In the genomic region with DNA sequence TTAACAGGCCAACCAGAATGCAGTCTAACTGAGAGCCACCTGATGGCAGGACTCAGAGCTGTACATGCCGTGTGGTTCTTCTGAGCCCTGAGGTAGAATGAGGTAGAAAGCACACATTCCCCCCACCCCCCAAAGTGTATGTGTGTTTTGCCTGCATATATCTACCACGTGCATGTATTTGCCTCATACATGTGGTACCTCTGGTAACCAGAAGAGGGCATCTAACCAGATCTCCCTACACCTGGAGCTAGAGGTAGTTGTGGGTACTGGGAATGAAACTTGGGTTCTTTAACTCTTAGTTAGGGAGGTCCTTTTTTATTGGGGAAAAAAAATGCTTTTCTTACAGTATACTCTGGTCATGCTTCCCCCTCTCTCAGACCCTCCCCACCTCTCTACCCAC, we compare ENCODE assay signal across 13 mouse cellular contexts. TPM values are rescaled to one million over a fixed set of nuclear protein-coding genes. Genes with fewer than 3 reads are reported as not detected.
DNase-seq lines count a peak whose midpoint lies in the region; ATAC-seq and TF ChIP-seq lines count a peak whose summit lies in the region.
"Had no signal": no experiment of that assay in that cellular context is flagged by ENCODE, and none has a peak within 500 bp of the region (broad histone marks: within the 10 kb centered on the region; RNA-seq: fewer than 3 reads in every experiment).

No protein-coding gene starts in this region.

- peaks cover 13% of the 10 kb centered on the region; the same call in 1 of the 2 replicates for H3K36me3 ChIP-seq in lung, postnatal 0 days (ENCODE audit: insufficient read depth, low read length)

- peaks cover 4% of the 10 kb centered on the region; the same call in 1 of the 2 replicates for H3K4me1 ChIP-seq in lung, postnatal 0 days (ENCODE audit: insufficient read depth, low read depth, low read length)

- no peaks in the 10 kb centered on the region for H3K27me3 ChIP-seq in lung, postnatal 0 days (replicated peaks; ENCODE audit: insufficient read depth, low read length)
- H3K27me3 ChIP-seq: embryonic facial prominence, embryonic 13.5 days; heart, embryonic 13.5 days; liver, embryonic 13.5 days; neural tube, embryonic 12.5 days; Patski had no signal

- H3K4me2 ChIP-seq in lung, postnatal 0 days (replicated peaks; ENCODE audit: low read depth, low read length), result no peak overlapping the region
- H3K4me2 ChIP-seq: embryonic facial prominence, embryonic 13.5 days; heart, embryonic 13.5 days; liver, embryonic 13.5 days; neural tube, embryonic 12.5 days had no signal

- no peak for ATAC-seq in lung, postnatal 0 days
- ATAC-seq: Patski had no signal

- H3K4me3 ChIP-seq in lung, postnatal 0 days (ENCODE audit: low read depth, low read length), result no peak overlapping the region
- H3K4me3 ChIP-seq: embryonic facial prominence, embryonic 13.5 days; heart, embryonic 13.5 days; liver, embryonic 13.5 days; neural tube, embryonic 12.5 days had no signal

- 44% methylated on average over 2 of the region's 2 CpGs for WGBS in lung, postnatal 0 days

- TF ChIP-seq CTCF in lung, postnatal 0 days (IDR thresholded peaks at IDR 0.05), result peak; percentile 67

- H3K27ac ChIP-seq in lung, postnatal 0 days (ENCODE audit: low read length), result no peak overlapping the region
- H3K27ac ChIP-seq: embryonic facial prominence, embryonic 13.5 days; heart, embryonic 13.5 days; liver, embryonic 13.5 days; neural tube, embryonic 12.5 days had no signal

- H3K9ac ChIP-seq in lung, postnatal 0 days (replicated peaks; ENCODE audit: low read depth), result no peak overlapping the region
- H3K9ac ChIP-seq: embryonic facial prominence, embryonic 13.5 days; heart, embryonic 13.5 days; liver, embryonic 13.5 days; neural tube, embryonic 12.5 days had no signal

- no peak for TF ChIP-seq EP300 in lung, postnatal 0 days (IDR thresholded peaks at IDR 0.05)

- DNase-seq in embryo, embryonic 9.5 days (ENCODE audit: extremely low spot score), result peak; percentile 10
- no peak for DNase-seq in embryo, embryonic 11 days
- peak; percentile 32 for DNase-seq in lung, postnatal 0 days (ENCODE audit: low spot score)
- no peak for DNase-seq in lung, postnatal 10 days
- peak; percentile 41 for DNase-seq in brain, adult 2 months (ENCODE audit: low read depth, low spot score)
- peak; percentile 32 for DNase-seq in retina, postnatal 1 day
- DNase-seq in ovary, postnatal 36 days (ENCODE audit: low spot score), result no peak
- no peak for DNase-seq in urinary bladder, postnatal 10 days (ENCODE audit: low spot score)
- DNase-seq: liver, embryonic 13.5 days had no signal

- no peaks in the 10 kb centered on the region for H3K9me3 ChIP-seq in lung, postnatal 0 days (ENCODE audit: low read length)
- H3K9me3 ChIP-seq: embryonic facial prominence, embryonic 13.5 days; heart, embryonic 13.5 days; liver, embryonic 13.5 days; neural tube, embryonic 12.5 days had no signal

RNA-seq across cellular contexts. Expression of gene Tm2d3, which starts 5.5 kb away (rescaled TPM):
- polyA plus RNA-seq in lung, postnatal 0 days (2015; fragmentation: Nextera tagmentation; extraction: Ambion mirVana), result 65.4 and 69.8 TPM in 2 replicates

RNA-seq across cellular contexts. Expression of gene Tarsl2, which starts 51.8 kb away (rescaled TPM):
- 3.3 and 3.7 TPM in 2 replicates for polyA plus RNA-seq in lung, postnatal 0 days (2015; fragmentation: Nextera tagmentation; extraction: Ambion mirVana)

Comparison
In these comparisons a context has a peak if more than half of its experiments do, and no peak if none do; other contexts are left out.
1. DNase-seq: peak in embryo, embryonic 9.5 days (single experiment), lung, postnatal 0 days (single experiment), brain, adult 2 months (single experiment) and retina, postnatal 1 day (single experiment); none in embryo, embryonic 11 days (single experiment), lung, postnatal 10 days (single experiment), ovary, postnatal 36 days (single experiment) and urinary bladder, postnatal 10 days (single experiment).